Mouse (Mus musculus) left cerebral cortex, adult 8-10 months (tissue): ENCODE results near the gene Prkd1. TPM values are rescaled to one million over a fixed set of nuclear protein-coding genes. Genes with fewer than 3 reads are reported as not detected.

Experiments
- DNase-seq, 2 experiments: peaks; one replicate each; pipeline ENCODE4 v3.0.0; 2022; ENCODE audit warnings: low spot score in 2 of 2
- total RNA-seq, 4 experiments: library from RNA; stranded (reverse); gene quantifications; 2 replicates each; pipeline ENCODE4 v1.2.4; 2022

The Prkd1 gene
- total RNA-seq, 4 experiments from 2014 or later, result 8.4 to 11.3 (median 9.9) TPM

DNA sequence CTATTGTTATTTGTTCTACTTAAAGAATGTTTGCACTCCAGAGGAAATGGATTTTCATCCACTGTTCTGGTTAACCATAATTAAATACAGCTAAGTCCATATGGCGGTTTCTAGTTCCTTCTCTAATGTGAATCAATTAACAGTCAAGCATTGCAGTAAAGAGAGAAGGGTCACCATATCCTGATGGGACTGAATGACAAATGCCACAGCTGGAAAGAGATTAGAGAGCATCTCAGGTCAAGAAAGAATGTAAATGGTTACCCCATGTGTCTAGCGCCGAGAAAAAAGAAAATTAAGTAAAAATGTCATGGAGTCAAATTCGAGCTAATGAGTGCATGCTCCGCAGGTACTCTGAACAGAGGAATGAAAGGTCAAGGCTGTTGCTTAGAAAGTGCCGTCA lies 212.2 kb downstream of the Prkd1 start:
- no peak for DNase-seq

DNA sequence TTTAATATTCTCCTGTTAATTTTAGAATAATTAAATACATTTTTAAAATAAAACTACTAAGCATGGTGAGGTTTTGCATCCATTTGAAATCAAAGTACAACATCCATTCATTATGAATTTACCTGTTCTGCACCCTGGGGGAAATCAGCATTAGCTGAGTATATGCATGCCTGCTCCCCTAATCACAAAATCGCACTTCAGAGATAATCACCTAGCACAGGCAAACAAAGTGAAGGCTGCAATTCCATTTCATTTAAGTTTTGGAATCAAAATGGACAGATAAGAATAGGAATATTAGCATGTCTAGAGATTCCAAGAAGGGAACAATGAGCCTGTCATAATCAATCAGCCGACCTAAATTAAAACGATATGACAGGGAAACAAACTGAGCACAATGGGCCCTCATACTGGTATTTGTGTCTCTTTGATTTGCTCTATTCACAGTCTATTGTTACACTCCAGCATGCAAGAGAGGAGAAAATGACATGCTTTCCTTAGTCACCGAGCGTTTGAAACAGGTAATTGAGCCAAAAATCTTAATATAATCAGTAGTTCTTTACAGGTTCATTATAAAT lies 218.7 kb downstream of the Prkd1 start:
- no peak for DNase-seq

DNA sequence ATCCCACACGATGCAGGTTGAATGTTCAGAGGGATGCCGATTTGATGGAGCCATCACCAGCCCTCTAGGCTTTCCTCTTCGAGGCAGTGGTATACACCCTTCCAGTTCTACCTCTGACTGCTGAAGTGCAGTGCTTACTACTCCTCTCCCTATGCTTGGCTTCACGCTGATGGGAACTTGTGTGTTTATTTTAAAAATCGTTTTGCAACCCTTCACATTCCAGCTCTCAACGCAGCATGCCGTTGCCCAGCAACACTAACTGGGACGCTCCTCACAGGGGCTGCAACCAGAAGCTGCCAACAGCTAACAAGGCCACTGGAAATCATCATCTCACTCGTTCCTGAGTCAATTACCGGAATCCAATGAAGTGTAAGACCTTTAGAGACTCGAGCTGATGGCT lies 296.5 kb downstream of the Prkd1 start:
- DNase-seq, result peak in 1 of 2 experiments; percentile 20

DNA sequence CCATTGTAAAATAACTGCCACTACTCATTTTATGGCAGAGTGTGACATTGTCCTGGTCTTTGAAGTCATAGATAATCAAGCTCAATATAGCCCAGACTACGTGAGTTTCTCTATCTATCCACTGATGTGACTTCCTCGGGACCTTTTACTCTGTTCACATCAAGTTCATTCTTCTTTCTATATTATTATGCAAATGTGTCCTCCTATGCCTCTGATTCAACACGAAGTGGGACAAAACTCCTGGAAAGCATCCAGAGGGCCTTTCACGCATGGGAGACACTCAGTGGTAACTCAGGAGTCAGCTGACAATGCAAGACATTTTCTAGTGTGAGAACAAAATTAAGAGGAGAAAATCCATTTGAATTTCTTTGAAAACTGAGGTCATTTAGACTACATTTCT lies 315.7 kb downstream of the Prkd1 start:
- no peak for DNase-seq

DNA sequence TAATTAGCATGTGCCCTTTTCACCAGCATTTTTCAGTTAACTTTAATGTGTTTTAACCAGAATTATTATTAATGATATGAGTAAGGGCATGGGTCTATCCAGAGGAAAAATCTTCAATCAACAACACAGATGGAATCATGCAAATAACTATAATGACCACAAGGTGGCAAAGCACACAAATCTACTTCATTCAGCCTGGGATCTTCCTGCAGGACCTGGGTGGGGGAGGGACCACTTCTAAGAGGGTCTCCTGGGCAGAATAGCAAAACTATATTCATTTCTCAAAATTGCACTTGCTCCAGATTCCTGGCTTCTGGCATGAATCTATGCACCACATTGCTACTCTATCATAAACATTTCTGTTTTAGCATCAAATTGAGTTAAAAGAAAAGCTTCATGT lies 334.3 kb downstream of the Prkd1 start:
- no peak for DNase-seq

DNA sequence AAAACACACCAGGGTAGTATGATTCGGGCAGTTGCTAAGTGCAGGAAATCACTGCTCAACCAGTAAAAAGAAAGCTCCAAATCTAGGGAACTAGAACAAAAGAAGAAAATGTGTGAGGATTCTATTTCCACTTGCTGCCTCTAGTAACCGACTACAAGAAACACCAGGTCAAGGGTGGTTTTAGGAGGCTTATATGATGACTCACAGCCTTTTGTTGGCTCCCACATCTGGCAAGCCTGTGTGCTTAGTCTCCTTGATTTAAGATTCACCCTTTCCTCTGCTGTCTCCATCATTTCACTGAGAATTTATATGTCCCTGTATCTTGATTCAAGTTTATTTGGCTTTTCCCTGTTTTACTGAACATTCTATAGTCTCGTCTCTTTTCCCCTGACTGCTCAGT lies 339.6 kb downstream of the Prkd1 start:
- DNase-seq, result no peak

DNA sequence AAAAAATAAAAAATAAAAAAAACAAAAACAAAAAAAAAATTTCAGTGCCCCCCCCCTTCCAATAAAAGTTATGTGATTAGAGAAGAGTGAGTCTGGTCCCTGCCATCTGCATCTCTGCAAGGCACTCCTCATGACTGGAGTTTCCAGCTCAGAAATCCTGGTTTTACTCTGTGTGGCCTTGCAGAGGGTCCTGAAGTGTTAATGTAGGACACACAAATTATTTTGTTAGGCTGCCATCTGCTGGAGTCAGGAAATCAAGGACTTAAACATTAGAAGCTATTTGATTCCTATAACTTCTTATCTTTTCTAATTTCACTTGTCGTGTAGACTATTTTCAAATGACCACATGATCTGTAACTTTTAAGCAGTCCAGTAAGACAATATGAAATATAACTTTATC lies 347.6 kb downstream of the Prkd1 start:
- peak in 1 of 2 experiments; percentile 9 for DNase-seq

DNA sequence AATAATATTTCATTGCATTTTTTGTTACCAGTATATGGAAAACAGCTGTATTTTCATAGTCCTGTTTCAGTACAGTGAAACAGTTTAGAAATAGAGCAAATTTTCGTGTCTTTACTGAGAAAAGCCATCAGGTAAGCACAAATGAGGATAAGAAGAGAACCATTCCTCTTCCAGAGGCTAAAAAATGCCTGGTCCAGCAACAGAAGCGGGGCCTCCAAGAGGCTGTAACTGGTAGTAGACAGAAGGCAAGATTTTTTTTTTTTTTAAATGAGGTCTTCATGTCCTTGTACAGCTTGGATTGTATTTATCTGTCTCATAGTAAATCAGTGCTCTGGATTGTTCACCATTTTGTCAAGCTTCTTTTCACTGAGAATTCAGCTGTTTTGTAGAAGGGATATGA lies 352.8 kb downstream of the Prkd1 start:
- no peak for DNase-seq

DNA sequence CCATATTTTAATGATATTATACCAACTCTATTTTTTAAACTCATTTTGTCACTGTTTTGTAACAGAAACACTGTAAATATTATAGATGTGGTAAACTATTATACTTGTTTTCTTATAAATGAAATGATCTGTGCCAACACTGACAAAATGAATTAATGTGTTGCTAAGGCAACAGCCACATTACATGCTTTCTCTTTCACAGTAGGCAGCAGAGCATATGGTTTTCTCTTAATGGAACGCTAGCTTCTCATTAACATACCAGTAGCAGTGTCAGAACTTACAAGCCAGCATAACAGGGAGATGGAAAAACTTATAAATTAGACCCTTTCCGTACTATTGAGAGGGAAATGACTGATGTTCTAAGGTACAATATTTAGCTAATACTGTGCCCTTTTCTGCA lies 353.3 kb downstream of the Prkd1 start:
- DNase-seq, result no peak

DNA sequence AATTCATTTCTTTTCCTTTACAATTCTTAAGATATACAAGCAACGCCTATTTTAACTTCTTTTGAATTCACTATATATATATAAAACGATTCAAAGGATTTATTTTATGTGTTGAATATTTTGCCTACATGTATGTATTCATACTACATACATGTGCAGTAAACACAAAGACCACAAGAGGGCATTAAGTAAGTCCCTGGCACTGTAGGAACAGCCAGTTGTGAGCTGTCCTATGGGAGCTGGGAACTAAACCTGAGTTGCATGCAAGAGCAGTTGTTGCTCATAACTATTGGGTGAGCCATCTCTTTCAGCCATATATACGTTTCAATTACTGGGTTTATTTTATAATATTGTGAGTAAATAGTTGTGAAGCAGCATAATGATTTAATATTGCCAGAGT lies 356.1 kb downstream of the Prkd1 start:
- DNase-seq, result no peak
